Mouse (Mus musculus) mouse trophoblast stem cell (cell line): Measurements from ENCODE around the gene Eri3.

Experiments
- in situ Hi-C, 2 experiments: fragments of 300-500 bp; cut with MseI, MboI; formaldehyde crosslinking; loops; 2 replicates in 1 of 2; 3 replicates in 1 of 2; pipeline ENCODE4 v1.15.1; 2025

Eri3 gene

DNA sequence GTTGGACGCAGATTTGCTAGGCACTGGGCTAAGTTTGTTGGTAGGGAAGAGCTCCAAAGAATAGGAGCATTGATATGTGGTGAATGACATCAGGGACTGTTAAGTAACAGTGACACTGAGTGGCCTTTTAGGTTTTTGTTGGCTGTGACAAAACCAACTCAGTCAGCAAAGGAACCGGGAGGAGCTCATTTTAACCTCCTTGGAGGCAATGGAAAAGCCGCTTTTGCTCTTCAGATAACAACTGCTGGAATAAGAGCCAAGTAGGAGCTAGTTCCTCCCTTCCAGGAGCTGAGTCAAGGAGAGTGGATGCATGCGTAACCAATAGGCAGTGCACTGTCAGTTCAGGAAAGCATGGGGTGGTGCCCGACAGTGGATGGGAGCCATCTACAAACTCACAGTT, 20.8 kb downstream of the Eri3 start:
- in situ Hi-C loops: no loop called here

DNA sequence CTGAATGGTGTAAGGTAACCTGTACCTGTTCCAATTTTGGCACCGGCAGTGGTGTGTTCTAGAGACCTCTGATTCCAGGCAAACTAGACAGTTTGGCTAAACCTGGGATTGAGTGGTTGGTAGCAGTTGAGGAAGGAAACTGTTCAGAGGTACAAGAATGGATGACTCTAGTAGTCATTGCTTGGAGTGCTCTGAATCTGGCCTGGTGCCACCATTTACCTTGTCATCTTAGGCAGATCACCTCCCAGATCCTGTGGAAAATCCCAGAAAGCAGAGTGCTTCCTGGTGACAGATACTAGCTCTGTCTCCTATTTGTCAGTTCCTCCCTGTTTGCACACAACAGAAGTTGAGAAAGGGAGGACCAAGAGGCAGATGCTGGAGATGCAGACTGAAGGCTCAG, 27.4 kb downstream of the Eri3 start:
- in situ Hi-C loops: no loop called here

DNA sequence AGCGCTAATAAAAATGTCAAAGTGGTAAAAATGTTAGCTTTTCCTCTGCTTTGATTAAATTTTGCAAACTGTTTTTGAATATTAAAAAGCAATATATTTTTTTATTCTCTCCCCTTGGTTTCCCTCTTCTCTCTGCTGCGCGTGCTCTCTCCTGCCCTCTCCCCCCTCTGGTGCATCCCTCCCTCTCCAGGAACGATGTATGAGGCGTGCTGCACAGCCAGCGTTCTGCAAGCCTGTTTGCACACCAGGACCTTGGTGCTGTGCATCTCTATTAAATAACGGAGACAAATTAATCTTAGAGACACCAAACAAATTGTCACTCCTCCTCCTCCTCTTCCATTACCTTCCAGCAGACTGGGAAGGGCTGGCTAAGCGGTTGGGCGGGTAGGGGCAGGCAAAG, 31.5 kb downstream of the Eri3 start:
- in situ Hi-C loops: no loop called here

DNA sequence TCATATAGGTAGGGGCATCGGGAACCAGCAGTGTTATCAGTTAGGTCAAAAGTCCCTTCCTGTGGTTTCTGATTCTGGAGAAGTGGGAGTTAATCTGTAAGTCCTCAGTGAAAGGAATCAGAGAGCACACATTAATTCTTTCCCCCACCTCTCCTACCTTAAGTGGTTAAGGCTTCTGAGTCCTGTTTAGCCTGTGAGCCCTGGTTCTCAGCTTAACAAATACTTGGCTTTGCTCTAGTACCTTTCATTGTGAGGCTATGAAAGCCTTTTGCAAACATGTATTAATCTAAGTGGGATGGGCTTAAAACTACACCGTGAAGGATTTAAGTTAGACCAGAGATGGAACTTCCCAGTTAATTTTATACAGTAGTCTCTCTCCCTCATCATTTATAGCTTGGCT, 35.8 kb downstream of the Eri3 start:
- in situ Hi-C loops: no loop called here

DNA sequence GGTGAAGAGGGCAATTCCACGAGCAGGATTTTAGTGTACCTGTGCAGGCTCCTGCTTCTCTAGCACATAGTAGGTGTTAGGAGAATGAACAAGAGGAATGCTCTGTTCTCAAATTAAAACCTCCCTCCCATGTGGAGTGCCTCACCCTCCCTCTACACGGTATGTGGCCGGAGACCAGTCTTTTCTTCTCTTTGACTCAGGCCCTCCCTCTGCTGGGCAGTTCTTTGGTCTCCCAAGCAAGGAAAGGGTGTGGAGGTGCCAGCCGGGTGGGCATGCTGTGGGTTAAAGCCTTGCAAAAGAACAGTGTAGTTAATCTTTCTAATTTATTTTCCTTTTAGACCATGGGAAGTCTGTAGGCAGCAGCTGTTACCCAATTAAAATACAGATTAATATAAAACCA, 37.3 kb downstream of the Eri3 start:
- in situ Hi-C loops: no loop called here

DNA sequence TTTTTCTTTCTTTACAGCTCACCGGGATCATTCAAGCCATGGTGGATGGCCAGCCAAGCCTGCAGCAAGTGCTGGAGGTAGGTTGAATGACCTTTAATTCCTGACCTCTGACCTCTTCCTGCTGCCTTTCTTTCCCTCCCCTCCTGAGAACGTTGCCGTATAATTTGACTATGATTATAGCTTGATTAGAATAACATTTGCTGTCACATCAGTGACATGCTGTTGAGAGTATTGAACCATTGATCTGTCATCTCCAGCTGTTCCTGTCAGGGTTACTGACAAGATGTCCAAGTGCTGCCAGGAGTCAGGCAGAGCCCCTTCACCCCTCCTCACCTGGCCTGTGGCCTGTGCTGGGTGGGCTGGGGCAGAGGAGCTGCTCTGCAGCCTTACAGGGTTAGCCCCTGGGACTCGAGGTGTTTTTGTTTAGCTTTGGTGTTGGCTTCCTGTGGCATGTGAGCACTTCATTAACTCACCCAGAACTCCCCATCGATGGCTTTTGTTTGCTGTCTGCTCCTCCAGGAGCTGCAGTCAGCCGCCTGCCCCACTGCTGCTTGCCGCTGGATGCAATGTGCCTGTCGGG, 39.0 kb downstream of the Eri3 start:
- in situ Hi-C loops: no loop called here

DNA sequence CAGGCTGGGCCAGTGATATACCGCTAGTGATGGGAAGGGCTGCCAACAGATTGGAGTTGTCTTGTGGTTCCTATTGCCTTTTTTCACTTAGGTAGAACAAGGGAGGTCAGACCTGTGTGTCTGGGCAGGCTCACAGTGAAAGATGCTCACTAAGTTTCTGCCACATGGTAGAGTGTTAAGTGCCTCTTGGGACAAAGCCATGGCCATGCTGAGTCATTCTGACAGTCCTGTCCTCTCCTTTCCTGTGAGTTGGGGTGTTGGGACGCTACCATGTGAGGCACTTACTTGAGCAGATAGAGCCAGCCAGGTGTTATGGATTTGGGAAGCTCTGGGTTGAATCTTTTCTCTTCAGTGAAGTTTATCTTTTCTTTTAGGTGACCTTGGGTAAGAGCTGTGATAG, 40.6 kb downstream of the Eri3 start:
- in situ Hi-C loops: no loop called here

DNA sequence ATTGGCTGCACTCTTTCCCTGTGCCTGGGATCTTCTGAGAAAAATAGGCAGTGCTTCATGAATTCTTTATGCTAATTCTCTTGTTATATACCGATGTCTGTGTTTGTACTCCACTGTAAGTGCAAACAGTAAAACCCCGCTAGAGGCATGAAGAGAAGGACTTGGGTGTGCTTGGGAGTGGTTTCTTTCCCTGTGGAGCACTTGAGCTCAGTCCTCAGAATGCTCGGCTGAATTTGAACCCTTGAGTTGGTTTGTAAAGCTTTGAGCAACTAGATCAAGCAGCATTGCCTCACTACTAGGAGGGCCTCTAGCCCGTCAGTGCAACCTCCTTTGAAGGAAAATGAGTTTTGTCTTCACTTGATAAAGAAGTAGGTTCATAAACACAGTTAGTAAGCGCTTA, 42.0 kb downstream of the Eri3 start:
- in situ Hi-C loops: no loop called here

DNA sequence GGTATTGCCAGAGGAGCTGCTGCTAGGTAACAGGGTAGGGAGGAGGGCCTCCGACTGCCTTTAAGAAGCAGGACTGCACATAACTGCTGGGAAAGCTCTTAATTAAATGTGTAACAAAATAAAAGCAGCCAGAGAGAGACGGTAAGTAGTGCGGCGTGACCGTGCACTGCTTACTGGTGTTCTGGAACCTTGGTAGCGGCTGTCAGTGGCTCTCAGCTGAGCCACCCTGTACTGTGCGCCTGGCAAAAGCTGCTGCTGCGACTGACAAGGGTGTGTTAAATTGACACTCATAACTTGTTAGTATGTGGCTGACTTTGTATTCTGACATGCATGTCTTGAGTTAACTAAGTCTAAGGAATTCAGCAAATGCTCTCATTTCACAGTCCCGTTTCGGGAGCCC, 45.1 kb downstream of the Eri3 start:
- in situ Hi-C loops: no loop called here

DNA sequence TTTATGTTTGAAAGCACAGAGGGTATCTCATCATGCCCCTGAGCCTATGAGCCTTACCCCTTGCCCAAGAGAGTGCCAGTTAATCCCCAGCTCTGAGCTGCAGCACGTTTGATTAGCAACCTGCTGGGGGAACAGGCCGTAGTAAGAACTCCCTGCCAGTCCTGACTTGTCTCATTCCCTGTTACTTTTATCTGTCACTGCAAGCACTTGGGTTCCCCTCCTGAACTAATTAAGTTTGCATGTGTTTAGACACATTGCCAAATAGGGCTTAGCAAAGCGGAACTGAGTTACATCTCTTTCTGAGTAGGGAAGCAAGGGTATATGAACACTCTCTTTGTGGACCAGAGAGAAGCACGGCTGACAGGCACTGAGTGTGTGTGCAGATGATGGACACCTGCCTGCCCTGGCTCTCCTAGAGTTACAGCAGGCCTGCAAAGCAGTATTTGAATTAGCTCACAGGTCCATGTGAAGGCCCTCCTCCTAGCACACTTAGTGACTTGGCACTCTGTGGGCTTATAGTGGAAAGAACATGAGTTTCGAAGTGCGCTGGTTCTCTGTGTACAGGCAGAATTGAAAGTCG, 49.9 kb downstream of the Eri3 start:
- in situ Hi-C loops: no loop called here

DNA sequence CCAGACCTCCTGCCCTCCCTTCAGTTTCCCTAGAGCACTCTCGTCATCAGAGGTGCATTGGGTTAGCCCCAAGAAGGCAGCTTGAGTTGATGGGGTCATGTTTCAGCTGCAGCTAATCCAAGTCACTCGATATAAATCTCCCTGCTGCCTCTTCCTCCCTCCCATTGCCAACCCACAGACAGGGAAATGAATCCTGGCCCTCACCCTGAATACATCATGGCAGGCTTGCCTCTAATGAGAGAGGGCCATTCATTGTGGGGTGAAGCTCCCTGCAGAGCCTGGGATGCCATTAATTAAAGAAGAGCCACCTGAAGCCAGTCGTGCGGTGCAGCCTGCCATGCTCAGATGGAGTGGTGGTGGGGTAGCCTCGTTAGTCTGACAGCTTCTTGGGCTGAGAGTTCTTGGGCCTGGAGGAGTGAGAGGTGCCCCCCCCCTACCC, 51.2 kb downstream of the Eri3 start:
- in situ Hi-C loops: no loop called here

DNA sequence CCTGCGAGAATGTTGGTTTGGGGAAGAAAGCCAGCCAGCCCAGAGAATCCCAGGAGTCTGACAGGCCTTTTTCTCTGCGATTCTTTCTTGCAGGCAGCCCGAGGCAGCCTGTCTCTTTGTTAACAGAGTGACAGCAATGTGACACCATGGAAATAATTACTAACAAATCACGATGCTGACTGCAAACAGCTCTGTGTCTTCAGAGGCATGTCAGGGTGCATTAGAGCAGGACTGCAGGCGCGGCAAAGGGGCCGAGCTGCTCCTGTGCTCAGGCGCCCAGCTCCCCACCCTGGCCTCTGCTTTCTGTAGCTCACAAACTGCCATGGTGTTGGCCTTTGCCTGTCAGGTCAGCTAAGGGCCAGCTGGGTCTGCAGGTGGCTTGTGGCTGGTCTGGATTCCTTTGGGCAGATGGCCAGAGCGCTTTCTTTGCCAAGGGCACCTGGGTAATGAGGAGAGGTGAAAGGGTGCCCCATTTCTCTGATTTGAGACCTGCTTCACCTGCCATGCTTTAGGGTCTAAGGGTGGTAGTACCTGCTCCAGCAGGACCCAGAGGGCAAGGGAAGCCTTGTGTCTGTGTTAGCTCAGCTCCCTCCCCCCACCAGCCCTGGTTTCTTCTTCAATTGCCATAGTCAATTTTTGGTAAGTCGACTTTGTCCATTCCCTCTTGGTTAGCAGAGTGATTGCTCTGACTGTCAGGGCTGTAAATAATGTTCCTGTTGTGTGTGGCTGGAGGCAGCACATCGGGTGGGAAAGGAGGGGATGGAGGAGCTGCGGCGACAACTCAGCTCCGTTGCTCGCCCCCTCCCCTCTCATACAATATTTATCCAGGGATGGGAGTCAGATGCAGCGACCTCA, 55.2 kb downstream of the Eri3 start:
- in situ Hi-C loops: no loop called here

DNA sequence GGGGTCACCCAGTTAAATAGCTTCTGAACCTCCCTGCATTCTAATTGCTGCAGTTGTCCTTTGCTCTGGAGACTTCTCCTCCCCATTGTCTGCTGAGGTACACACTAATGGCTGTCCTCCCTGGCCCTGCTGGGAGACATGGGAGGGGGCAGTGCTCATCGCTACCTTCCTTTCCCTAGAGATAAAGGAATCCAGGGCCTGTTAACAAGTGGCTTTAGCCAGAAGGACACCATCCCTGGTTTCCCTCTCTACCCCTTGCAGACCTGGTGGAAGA, 55.7 kb downstream of the Eri3 start:
- in situ Hi-C loops: no loop called here

DNA sequence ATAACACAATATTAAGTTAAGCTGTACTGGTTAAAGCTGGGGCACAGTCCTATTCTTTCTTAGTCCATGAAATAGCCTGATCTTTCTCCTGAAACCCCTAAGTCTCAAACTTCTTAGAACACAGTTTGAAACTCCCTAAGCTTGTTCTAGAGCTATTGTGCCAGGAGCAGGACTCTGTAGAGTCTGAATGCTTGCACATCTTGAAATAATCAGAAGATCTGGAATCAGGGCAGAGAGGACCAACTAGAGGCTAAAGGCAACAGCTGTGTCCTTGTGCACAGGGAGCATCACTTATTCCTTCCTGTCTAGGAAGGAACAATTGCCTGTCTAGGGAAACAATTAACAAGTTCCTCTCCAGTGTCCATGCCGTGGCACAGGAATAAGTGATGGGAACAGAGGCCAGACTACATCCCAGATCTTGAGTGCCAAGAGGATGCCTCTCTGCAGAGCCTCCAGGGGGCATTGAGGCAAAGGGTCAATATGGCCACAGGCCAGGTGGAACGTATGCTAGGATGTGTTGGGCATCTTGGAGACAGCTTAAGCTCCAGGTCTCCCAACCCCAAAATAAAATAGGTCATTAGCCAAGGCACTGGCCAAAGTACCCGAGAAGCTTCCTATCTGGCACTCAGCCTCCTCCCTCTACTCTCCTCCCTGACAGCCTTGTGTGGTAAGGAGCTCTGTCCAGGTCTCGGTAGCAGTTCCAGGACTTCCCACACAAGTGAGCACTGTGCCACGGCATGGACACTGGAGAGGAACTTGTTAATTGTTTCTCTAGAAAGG, 56.9 kb downstream of the Eri3 start:
- in situ Hi-C loops: no loop called here

DNA sequence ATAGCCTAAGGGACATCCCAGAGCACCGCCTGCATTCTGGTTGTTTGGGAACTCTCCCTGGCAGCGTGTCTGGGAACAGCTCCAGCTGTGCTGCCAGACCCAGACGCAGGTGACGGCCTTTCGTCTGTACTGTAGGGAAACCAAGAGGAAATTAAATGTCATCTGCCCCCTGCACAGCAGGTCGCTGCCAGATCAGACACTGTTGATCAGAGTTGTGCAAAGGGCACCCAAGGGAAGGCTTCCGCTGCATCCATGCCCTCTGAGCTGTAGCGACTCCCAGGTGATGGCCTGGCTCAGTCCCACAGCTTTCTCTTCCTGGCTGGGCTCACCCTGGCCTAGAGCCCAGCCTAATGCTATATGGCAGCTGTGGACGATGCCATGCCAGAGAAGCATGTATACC, 58.1 kb downstream of the Eri3 start:
- in situ Hi-C loops: no loop called here

DNA sequence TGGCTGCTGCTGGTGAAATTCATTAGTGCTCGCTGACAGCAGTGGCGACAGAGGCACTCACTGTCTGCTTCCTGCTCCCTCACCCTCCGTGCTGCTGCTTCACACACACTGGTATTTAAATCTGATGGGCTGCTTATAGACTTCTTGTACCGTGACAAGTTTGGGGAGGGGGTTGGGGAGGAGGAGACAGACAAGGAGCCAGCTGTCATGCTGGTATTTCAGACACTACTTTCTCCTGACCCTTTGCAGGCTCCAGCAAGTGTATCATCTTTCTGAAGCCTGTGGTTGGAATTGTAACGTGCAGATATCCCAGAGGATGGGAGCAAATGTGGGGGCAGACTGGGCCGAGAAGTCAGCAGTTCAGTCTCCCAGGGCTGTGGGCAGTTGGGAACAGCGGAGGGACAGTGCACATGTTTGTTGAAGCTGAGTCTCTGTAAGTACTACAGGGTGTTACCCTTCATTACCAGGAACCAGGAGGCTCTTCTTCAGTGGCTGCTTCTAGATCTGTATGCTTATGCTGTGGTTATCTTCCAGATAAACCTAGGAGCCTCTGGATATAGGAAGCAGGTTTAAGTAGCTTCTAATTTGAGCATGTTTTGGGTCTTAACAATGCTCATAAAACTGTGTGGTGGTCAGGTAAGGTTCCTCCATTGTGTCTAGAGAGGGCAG, 59.3 kb downstream of the Eri3 start:
- in situ Hi-C loops: no loop called here

DNA sequence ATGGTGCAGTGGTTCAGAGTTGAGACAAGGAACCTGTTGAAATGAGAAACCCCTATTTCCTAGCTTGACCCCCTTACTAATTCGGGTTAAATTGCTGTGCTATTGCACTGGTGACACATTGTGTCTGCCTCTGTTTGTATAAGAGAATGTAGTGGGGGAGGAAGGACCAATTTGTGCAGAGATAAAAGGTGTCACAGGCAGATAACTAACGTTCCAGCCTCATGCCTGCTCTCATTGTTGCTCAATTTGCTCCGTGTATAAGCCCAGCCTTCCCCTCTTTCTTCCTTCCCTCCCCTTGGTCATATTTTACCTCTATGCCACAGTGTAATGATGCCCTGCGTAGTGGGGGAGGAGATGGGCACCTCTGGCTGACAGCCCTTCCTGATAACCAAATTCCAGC, 61.2 kb downstream of the Eri3 start:
- in situ Hi-C loops: no loop called here

DNA sequence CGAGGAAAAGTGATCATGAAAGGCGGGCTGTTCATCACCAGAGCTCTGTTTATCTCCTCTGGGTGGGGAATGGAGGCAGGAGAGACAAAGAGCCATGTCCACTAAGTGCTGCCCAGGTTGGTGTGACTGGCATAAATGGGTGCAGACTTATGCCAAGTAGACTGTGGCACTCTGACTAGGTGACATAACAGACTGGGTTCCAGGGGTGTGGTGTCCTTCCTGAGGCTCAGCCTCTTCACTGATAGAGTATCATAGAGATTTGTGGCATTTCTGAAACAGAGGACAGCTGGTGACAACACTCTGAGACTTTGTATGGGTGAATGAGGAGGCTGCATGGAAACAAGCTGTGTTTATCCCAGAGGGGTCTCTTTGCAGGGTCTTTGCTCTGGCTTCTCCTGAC, 61.6 kb downstream of the Eri3 start:
- in situ Hi-C loops: no loop called here

DNA sequence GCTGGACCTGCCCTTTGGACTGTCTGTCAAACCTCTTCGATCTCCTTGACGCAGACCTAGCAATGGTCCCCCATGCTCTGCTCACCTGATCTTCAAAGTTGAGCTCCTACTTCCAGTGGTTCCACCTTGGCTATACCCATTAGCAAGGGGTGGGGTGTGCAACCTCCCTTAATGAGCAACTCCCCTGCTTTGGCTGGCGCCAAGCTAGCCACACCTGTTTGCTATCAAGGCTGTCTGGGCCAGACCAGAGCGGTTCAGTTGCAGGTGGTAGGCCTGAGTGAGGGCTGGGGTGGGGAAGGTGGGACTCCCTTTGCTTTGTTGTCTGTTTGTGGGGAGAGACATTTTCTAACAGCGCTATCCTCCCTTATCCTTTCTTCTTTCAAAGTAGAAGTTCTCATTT, 62.5 kb downstream of the Eri3 start:
- in situ Hi-C loops: no loop called here

DNA sequence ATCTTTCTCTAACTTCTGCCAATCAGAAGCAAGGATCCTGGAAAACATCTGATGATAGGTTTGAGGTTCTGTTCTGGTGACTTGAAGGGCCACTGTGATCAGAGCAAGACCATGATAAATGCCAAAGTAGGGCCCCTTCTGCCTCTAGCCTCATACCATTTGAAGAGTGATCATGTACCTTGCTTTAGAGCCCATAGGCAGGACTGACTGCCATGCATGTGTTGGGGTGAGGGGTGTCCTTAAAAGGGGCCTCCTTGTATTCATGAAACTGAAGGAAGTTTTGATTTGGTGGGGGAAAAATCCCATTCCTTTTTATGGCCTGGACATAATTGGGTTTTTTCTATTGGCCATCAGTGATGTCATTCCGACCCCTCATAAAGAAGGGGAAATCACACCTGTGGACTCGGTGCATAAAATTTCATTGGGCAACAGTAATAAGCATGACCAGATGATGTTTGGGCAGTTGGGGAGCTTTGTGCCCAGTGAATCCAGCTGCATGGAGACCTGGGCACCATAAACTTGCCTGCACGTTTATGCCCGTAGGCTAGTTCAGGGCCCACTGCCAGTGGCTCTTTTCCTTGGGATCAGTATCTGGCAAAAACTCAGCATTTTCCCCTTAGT, 63.1 kb downstream of the Eri3 start:
- in situ Hi-C loops: no loop called here

DNA sequence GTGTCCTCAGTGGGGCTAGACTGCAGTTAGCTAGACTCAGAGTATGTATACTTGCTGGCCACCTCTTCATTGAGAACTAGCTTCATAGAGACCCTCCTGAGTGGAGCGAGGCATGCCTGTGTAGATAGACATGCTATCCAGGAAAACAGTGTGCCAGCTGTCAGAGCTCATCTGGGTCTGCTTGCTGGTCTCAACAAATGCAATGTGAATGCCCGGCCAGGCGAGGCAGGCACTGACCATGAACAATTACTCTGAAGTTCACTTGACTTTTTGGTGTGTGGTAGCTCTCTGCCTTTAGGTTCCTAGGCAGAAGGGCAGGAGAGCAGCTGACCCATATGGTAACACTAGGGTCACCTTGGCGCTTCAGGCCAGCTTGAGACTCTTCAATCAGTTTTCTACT, 66.4 kb downstream of the Eri3 start:
- in situ Hi-C loops: no loop called here

DNA sequence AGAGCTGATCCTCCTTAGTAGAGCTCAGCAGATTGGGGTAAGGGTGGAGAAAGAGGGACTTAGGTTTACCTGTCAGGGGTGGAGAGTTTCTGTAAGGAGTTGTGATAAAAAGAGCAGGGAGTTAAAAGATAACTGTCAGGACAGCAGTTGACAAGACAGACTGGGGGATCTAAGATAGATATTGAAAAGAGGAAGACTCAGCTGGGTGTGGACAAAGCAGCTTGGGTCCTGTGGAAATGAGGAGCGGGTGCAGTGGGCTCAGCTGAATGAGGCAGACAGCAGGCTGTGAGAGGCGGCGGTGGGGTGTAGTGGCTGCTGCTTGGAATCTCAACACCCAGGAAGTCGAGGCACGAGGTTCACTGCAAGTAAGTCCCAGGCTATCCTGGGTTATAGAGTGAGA, 72.1 kb downstream of the Eri3 start:
- in situ Hi-C loops: no loop called here
